Mouse (Mus musculus): ENCODE data around the gene Dennd1b.
A peak's percentile ranks its signal among the peaks of the same experiment; 100 is the strongest.

The Dennd1b gene

DNA sequence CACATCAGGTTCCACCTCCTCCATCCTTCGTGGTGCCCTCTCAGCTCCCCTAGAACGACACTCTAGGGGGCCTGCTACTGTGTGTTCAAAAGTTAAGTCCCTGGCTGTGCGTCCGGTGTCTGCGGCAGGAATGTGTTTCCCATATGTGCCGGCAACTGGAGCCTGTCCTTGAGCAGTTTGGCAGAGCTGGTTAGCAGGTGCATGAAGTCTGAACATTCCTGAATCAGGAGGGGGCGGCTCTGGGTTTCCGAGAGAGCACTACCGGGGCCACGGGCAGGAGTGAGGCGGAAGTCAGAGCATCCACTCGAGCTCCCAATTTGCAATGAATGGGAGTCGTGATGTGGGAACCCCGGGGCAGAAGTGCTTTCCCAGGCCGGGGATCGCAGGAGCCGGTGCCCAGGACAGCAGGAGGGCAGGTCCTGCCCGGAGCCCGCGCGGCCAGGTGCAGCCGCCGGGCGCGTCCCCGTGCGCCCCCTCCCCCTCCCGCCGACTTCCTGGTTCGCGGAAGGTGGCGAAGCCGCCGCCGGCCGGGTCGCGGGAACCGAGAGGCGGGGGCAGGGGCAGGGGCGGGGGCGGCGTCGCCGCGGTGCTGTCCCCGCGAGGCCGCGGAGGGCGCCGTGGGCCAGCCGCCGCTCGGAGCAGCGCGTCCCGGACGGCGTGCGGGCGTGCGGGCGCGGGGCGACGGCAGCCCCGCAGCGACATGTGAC lies at the start of gene Dennd1b:
Gene Dennd1b, plus strand, starts transcription at position 275 of the 707 bp plus-strand sequence.
- DNase-seq, result peak; percentile 83 to 84

DNA sequence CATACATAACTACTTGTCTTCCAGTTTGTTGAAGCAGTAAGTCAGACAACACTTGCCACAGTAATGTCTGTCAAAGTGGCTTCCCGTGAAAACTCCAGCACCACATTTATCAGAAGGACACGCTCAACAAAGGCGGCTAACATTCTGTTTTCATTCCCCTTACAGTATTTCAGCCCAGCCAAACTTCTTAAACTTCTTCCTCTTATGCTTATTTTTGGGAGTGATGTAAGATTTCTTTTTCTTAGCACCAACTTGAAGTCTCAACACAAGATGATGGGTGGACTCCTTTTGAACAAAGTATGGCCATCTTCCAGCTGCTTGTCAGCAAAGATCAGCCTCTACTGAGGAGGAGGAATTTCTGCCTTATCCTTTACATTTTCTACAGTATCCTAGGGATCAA lies 47.6 kb upstream of the Dennd1b start:
- no peak for DNase-seq

DNA sequence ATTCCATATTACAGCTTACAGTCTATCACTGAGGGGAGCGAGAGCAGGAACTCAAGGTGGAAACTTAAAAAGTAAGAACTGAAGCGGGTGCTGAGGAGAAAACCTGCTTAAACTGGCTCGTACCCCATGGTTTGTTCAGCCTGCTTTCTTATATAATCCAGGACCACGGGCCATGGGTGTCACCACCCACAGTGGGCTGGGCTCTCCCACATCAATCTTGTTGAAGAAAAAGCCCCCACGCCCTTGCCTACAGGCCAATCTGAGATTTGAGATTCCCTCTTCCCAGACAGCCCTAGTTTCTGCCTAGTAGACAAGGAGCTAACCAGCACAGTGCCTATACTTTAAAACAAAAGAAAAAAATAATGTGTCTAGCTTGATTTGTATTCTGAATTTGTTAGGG lies 43.6 kb upstream of the Dennd1b start:
- no peak for DNase-seq

DNA sequence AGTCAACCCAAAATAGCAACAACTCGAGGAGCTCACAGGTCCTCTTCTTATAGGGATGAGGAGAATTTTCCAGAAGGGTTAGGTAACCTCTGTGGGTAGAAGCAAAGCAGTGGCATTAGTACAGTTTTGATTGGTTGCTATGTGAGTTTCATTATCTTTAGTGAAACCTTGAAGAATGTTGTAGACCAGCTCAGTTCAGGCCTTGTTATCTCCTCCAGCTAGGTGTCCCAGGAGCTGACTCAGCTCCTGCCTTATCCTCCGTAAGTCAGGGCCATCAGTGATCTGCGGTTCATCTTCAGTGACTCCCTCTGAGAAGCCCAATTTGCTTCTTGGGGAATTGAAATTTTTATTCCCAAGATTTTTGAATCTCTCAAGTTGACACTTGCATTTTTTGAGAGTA lies 43.2 kb upstream of the Dennd1b start:
- DNase-seq, result no peak

DNA sequence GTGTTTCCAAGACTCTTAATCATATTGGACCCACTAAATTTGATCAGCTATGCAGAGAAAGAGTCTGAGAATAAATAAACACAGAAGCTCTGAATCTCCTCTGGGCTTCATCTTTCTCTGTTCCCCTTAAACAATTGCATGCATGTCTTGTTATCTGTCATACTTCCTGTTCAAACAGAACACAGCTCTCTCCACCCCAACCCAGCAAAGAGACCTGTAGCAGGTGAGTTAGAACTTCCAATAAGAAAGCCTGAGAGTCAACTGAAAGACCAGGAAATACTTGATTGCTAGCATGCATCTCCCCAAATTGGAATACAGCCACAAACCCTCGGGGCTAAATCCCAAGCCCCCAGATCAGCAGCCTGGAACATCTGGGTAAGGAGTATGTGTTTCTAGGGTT lies 42.4 kb upstream of the Dennd1b start:
- DNase-seq, result no peak

DNA sequence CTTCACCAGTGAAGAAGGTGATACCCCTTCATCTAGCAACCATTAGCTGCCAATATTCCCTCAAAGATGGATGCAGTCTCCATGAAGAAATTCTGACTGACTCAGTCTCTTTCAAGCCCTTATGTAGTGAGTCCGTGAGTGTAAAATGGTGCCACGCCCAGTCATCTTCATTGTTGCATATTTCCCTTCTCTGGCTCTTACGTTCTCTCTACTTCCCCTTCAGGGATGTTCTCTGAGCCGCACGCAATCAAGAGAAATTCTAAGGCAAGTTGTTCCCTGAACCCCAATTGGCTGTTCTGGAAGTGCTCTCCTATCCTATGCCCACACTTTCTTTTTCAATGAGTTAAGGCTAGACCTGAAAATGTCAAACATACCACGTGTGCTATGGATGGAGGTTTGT lies 40.3 kb upstream of the Dennd1b start:
- DNase-seq, result peak; percentile 38 to 43

DNA sequence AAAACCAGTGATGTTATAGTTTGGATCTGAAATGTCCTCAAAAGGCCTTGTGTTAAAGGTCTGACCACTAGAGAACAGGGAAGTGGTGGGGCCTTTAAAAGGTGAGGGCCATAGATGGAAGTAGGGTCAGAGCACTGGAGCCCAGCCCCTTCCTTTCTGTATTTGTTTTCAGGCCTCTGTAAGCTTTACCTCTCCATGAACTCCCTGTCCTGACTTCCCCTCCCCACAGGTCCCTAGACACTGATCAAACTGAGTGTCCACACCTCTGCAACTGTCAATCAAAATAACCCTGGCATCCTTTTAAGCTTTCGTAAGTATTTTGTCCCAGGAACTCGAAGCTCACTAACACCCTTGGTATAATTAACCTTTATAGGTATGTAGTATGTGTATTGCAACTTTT lies 39.0 kb upstream of the Dennd1b start:
- no peak for DNase-seq

DNA sequence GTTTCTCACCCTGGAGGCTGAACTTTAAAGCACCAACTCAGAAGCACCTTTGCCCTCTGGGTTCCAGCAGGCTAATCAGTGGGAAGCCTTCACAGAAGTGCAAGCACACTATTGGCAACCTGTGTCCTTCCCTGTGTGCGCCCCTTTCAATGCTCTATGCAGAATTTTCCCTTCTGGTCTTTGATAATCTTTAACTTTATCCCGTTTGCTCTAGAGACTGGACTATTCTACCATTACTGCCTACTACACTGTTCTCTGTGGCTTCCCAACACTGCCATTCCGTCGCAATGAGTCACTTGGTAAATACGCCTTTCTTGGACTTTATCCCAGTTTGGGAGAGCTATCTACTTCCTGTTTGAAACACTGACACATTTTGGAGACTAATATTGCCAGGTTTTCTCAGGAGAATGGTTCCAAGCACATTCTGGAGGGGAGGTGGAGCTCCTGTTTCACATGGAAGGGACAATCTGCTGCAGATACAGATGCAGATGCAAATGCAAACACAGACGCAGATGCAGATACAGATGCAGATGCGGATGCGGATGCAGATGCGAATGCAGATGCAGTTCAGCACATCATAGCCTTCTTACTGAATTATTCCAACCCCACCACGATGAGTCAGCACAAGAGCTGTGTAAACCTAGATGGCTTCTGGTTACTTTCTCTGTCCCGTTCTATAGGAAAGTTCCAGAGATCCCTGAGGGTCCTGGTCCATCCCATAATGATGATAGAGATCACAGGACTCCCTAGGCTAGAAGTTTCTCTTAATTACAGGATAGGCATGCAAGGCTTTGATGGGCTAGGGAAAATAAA lies 34.4 kb upstream of the Dennd1b start:
- DNase-seq, result no peak

DNA sequence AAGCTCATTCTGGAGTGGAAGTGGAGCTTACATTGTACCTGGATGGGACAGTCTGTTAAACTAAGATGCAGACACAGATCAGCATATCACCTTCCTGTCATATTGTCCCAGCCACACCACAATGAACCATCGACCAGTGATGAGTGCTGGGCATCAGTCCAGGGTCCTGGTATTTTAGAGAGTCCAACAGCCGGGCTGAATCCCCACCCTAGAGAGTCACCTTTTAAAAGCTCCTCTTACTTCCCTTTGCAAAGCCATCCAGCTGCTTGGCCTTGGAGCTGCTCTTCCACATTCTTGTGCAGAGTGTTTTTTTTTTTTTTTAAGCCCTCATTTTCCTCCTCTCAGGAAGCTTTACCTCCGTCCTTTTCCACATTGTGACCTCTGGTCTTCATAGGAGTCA lies 33.2 kb upstream of the Dennd1b start:
- DNase-seq, result no peak

DNA sequence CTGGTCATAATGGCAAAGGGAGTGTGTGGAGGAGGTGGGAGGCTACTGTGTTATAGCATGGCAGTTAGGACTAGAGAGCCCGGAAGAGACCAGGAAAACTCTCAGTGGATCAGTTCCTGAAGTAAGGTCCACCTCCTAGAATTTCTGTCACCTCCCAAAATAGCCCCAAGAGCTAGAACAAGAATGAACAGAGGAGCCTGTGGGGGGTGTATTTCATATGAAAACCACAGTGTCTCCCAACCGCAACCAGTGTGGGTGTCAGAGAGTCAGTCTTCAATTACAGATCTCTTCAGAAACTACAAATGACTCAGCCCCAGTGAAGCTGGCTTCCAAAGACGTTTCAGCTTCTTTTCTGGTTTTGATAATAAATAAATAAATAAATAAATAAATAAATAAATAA lies 32.4 kb upstream of the Dennd1b start:
- DNase-seq, result no peak

DNA sequence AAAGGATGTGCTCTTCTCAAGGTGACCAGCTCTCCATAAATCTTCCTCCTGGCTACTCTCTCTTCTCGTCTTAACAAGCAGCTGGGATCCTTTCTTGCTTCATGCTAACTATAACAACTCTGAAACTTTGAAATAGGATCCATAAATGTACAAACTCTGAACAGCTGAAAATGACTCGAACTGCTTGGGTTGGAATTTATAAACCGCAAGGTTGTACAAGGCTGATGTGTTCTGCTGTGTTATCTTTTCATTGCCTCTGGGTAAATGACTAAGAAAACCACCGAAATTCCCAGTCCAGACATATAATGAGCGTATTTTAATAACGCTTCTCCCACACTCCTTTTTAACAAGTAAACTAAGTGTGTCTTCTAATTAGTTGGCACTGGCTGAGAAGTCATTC lies 27.1 kb upstream of the Dennd1b start:
- DNase-seq, result no peak

DNA sequence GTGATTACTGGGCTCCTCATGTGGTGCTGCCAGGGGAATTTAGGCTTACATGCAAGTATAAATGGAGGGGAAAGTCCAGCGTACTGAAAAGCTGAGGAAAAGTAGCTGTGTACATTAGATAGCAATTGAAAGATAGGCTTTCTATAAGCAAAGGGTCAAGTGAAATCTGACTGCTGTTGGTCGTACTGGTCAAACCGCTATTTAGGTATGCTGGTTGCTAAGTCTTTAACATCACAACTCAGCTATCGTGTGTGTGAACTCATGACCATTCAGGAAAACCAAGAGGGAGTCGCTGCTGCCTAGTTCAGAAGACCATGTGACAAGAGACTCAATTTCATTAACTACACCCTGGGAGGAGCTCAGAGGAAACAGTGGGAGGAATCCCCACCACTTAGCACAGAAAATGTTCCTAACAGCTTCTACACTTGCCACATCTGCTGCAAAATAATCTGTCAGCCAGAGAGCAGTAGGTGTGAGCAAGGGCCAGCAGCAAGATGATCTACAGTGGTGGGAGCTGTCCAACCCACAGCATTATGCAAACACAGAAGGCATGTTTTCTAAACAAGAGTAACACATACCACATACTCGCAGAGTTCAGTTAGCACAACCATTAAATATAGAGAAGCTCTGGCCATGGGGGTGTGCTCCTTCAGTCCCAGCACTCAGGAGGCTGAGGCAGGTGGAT lies 25.4 kb upstream of the Dennd1b start:
- no peak for DNase-seq

DNA sequence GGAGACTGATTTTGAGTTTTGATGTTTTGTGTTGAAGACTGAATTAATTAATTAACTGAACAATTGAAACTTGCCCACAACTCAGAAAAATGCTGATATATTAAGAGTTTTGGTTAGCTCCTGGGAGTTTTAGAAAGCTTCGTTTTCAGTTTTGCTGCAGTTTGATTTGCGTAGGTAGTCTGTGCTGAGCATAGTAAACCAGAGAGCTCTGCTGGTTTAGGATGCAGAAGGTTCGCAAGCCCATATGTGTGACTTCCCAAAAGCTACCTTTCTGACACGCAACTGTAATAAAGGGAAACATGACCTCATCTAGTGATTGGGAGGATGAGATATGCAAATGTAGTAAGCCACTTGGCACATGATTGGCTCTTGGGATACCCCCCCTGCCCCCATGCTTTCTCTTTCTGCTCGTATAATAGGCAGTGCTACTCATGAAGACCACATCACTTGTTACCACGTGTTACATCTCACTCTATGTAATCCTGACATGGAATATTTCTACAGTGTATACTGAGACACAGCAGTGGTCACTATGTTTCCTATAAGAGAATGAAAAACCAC lies 23.6 kb upstream of the Dennd1b start:
- peak in 1 of 2 experiments; percentile 35 for DNase-seq

DNA sequence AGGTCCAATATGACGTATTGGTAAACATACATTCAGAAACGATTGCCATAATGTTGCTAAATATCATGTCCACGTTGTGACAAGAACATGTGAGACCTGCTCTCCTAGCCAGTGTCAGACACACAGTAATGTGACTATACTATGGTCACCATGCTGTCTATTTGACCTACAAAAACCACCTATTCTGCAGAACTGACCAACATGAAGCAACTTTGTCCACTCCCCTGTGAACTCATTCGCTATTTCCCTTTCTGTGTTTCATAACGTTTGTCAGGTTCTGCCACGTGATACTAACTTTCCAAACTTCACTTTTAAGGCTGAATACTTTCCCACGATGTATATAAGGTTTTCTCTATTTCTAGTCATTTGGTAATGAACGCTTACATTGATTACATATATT lies 22.8 kb upstream of the Dennd1b start:
- DNase-seq, result no peak

DNA sequence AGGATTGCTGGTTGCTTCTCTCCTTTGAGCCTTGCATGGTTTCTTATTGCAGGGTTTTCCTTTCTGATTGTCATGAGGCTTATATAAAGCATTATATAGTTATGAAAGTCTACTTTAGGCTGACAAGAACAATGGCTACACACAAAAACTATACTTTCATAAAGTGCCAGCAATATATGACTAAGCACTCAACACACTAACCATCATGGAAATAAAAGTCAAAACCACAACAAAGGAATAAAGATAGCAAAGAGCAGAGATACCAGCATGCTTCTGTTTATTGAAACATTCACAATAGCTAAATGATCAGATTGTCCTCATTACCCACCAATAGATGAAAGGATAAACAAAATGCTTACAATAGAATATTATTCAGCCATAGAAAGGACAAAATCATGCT lies 11.1 kb upstream of the Dennd1b start:
- DNase-seq, result no peak

DNA sequence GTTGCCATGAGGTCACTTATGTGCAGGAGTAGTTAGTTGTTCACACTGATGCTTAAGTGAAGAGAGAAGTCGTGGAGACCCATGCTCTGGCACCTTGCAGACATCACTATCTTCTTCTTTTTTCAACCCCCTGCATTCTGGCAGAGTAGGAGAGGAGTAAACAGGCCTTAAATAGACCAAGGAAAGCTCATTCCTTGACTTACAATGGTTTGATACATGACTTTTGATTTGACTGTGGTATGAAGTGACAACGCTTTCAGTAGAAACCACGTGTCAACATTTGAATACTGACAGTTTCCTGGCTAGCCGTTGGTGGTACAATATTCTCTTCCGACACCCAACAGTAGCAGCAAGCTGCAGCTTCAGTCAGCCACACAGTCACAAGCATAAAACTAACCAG lies 8.3 kb upstream of the Dennd1b start:
- DNase-seq, result no peak

DNA sequence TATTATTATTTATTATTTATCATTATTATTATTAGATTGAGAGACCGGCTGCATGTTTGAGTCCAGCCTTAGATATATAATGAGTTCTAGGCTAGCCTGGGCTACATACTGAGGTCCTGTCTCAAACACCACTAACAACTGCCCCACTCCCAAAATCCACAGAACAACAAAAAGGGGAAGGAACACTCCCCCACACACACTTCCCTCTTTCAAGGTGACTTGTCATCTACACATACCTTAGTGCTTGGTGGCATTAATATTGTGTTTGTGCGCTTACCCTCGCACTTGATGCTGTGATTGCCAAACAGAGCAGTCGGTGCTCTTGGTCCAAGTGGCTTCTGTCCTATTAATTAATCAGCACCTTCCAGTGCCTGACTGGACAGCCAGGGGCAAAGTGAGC lies 7.8 kb upstream of the Dennd1b start:
- peak; percentile 40 to 48 for DNase-seq

DNA sequence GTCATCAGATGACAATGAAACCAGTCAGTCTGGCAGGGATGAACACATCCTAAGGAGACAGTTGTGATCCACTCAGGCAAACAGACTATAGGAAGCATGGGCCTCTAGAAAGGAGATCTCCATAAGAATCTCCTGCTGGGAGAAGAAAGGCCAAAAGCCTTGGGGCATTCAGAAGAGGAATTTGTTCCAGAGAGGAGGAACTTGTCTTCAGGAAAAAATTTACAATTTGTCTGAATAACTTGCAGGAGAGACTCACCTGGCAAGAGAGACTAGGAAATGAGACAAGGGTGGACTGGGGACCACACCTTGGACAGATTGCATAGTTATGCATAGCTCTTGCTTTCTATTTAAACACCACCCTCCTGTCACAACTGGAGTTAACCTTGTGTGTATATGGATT lies 6.7 kb upstream of the Dennd1b start:
- DNase-seq, result no peak

DNA sequence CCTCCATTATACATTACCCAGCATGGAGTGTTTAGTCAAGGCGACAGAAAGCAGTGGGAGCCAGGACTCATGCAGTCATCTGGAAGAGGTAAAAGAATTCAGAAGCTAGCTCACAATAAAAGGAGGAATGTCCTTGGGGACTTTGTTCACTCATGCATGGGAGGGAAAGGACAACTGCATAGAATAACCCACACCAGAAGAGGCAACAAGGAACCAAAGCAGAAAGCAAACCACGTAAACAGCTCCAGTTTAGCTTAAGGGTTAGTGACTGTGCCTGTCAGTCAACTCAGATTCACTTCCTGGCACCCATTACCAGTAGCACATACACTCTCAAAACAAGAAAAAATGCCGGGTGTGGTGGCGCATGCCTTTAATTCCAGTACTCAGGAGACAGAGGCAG lies 6.1 kb upstream of the Dennd1b start:
- peak in 1 of 2 experiments; percentile 17 for DNase-seq

DNA sequence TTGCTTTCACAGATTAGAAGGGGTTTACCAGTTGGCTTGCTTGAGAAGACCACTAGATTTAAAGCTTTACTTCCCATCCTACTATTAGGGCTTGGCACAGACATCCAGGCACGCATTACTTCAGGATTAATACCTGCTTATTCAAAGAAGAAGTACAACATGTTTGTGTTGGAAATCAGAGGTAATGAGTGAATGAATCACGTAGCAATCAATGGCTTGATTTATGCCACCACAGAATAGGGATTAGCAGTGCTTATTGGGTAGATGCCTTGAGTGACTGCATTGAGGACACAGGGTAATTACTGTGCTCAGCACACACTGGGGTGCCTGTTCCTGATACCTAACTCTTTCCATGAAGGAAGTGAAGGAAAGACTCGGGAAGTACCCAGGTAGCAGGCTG lies 4.4 kb upstream of the Dennd1b start:
- DNase-seq, result no peak

DNA sequence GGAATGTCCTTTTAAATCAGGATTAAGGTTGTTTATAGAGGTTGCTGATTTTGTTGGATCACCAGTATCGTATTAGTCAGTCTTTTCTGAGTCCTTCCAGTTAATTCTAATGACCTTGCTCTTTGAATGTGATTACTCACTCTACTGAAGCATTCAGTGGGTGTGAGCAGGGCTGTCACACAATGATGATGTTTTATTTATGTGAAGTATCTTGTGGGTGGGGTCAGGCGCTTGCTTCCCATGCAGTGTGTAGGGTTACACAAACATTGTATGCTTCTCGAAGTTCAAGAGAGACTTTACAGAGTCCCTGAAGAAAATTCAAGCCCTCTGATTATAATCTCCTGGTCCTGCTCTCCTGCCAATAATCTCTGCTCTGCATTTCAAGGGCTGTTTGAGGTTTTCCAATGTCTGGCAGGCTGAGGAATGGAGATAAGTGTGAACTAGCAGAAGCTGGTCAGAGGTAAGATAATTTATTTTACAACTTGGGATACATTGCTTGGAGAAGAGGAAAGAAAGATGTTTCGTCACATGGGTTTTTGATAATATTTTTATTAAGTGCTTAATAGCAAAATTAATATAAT lies 3.2 kb upstream of the Dennd1b start:
- no peak for DNase-seq

DNA sequence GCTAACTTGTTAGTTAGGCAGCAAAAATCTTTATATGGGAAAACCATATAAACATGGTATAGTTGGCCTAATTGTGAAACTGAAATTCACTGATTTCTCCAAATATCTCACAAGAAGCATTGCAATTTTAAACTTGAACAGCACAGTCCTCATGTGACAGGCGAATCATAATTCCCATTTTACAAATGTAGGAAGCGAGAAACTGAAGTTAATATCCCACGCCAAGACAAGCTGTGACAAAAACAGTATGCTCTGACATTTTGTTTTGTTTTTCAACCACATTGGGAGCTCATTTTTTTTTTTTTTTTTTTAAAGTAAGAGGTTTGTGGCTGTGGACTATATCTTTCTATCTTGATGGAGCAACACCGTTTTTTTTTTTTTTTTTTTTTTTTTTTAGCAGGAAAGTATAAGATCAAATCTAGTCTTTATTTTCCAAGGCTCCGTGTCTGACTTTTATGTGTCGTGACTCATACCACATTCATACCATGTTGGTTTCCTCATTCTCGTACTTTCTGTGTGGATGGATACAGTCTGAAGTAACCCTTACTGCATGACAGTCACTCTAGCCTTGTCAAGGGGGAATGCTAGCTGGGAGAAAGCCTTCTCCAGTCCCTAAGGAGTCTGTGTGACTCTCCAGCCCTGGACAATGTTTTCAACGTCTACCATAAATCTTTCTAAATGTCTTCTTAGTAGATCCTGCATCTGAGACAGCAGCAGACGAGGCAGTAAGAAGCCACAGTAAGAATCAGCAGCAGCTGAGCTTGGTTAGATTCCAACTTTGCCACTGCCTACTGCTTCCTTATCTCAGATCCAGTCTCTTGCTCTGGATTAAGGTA lies 751 bp upstream of the Dennd1b start:
- no peak for DNase-seq
